In the genomic region with DNA sequence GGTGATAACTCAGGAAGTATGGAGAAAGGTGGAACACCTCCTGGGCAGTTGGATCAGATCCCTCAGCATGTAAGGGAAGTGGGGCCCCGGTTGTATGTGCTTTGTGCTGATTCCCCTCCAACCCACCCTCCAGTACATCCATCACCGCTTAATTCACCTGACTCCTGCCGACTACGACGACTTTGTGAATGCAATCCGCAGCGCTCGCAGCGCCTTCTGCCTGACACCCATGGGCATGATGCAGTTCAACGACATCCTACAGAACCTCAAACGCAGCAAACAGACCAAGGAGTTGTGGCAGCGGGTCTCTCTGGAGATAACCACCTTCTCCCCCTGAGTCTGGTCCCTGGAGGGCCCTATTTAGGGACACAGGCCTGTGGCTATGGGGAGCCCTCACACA, we compare ENCODE assay signal across 17 mouse cellular contexts.
"Had no signal": no experiment of that assay in that cellular context is flagged by ENCODE, and none has a peak within 500 bp of the region (broad histone marks: within the 10 kb centered on the region; RNA-seq: fewer than 3 reads in every experiment).

No protein-coding gene starts in this region.

- H3K9ac ChIP-seq: neural tube, embryonic 12.5 days; neural tube, embryonic 13.5 days; neural tube, embryonic 15.5 days; stomach, embryonic 15.5 days had no signal

- H3K27me3 ChIP-seq: neural tube, embryonic 12.5 days; neural tube, embryonic 13.5 days; neural tube, embryonic 15.5 days; stomach, embryonic 15.5 days had no signal

- H3K4me1 ChIP-seq: neural tube, embryonic 12.5 days; neural tube, embryonic 13.5 days; neural tube, embryonic 15.5 days; stomach, embryonic 15.5 days had no signal

- H3K4me3 ChIP-seq: neural tube, embryonic 12.5 days; neural tube, embryonic 13.5 days; neural tube, embryonic 15.5 days; stomach, embryonic 15.5 days had no signal

- H3K27ac ChIP-seq: neural tube, embryonic 12.5 days; neural tube, embryonic 13.5 days; neural tube, embryonic 15.5 days; stomach, embryonic 15.5 days; stomach, postnatal 0 days had no signal

- H3K9me3 ChIP-seq: neural tube, embryonic 12.5 days; neural tube, embryonic 13.5 days; neural tube, embryonic 15.5 days; stomach, embryonic 15.5 days had no signal

- DNase-seq: retina, postnatal 1 day; right cerebral cortex, adult 18-20 months; right cerebral cortex, postnatal 14 days; right cerebral cortex, postnatal 25 days; right cerebral cortex, postnatal 4 days; spleen, adult 18-20 months; thymus, adult 18-20 months; thymus, adult 2 months; thymus, postnatal 14 days; thymus, postnatal 25 days; thymus, postnatal 36 days; thymus, postnatal 4 days had no signal
